Mouse (Mus musculus): ENCODE data around the gene Ebf1.

Ebf1 gene

DNA sequence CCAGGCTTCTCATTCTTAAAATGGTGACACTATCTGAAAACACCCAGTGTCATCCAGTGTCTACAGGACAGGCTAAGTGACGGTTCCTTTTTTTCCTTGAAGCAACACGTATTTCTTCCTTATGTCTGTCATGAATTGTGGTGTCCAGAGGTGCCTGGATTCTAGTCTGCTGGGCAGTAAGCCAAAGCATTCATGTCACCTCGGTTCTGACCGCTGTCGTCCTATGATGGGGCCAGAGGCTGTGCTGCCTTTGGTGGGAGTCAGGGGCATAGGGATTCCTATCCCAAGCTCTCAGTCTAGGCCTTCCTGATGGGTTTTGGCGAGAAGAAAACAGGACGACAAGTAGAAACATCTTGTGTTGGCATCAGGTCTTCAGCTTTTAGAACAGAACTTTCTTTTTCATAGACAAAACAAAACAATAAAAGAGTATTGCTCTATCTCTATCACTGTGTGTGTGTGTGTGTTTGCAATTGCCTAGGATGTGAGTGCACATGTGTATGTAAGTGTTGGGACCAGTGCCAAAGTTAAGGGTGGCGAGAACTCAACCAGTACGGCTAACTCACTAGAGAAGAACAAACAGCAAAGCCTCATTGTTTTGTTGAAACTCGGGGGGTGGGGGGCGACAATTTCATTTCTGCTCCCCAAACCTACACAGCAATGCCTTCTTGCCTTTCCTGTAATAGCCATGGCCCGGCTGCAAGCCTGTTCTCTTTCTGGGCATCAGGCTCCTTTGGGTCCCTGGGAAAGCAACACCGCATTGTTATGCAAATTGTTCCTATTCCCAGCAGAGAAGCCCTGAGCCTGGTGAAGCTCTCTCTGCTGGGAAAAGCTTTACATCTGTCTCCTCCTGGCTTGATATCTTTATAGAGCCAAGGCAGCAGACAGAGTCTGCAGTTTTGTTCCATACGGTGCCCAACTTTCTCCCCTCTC lies 224.3 kb downstream of the Ebf1 start:
- no peak for DNase-seq (ENCODE audit: low spot score)

DNA sequence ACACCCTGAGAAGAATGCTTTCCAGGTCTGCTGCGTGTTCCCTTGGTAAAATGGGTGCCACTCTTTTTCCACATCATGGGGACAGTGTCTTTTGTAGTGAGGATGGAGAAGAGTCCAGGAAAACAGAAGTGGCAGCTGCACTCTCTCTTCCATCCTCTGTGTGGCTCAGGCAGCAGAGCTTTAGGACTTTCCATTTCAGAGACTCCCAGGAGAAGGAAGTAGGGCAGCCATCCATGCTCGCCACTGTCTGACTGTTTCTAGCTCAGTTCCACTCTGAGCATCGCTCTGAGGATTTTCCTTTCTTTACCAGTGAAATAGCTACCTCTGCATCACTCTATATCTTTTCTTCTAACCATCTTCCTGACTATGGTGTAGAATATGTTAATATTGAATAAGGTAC lies 234.8 kb downstream of the Ebf1 start:
- DNase-seq (ENCODE audit: low spot score) = no peak

DNA sequence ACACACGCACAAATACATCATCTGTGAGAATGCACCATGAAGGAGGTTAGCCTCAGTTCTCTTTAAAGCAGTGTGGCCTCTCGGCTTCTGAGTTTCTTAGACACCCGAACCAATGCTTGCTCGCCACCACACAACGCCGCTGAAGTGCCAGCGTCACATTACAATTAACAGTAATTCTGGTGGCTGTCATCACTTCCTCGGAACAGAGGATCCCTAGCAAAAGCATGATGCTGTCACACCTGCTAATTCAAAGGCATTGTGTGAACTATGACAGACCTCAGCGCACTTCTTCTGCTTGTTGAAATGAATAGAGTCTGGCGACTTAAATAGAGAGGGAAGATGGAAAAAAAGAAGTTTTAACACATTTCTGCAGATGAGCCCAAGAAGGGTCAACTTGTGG lies 235.8 kb downstream of the Ebf1 start:
- DNase-seq (ENCODE audit: low spot score) = no peak

DNA sequence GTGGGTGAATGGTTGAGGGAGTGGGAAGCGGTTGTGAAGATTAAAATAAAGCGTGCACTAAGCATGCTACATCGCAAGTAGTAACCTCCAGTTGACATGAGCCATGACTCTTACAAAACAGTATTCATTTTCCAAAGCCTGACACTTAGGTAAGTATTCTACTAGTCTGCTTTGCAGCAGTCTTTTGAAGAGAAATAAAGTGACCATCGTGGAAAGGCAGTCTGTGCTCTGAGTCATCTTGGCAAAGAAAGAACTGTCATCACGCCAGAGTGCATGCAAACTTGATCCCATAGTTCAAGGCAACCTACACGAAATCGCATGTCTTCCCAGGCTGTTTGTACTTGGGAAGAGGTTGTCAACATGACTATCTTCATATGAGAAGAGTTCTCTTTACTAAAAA lies 237.4 kb downstream of the Ebf1 start:
- DNase-seq (ENCODE audit: low spot score) = no peak

DNA sequence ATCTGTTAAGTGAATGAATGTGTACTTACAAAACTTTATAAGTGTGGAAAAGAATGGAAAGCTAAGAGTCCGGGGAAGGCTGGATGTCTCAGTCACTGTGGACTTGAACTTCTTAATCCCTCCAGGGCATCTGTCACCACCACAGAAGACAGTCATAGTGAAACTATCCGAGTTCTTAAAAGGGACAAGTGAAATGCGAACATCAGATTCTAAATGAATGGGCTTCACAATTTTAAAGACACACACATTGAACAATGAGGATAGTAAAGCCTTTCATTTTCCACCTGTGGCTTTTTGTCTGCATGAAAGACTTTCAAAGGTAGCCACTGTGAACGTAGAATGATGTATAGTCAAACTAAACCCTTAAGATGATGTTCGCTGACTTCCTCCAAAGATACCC lies 244.0 kb downstream of the Ebf1 start:
- DNase-seq (ENCODE audit: low spot score) = no peak

DNA sequence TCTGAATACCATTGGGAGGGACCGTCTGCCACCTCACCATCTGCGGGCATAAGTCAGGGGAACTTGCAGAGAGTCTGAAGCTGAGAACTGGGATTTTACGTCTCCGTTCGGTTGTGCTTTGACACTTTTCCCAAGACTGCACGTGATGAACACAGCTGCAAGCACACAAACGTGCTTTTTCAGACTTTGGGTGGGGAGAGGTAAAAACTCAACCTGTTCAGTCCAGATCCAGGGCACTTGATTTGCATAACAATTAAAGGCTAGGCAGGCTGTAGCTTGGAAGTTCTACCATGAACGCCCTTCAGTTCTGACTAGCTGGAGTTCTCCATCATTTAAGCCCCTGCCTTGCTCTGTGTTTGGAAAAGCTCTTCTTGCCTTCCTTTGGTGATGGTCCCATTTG lies 246.8 kb downstream of the Ebf1 start:
- DNase-seq (ENCODE audit: low spot score) = no peak

DNA sequence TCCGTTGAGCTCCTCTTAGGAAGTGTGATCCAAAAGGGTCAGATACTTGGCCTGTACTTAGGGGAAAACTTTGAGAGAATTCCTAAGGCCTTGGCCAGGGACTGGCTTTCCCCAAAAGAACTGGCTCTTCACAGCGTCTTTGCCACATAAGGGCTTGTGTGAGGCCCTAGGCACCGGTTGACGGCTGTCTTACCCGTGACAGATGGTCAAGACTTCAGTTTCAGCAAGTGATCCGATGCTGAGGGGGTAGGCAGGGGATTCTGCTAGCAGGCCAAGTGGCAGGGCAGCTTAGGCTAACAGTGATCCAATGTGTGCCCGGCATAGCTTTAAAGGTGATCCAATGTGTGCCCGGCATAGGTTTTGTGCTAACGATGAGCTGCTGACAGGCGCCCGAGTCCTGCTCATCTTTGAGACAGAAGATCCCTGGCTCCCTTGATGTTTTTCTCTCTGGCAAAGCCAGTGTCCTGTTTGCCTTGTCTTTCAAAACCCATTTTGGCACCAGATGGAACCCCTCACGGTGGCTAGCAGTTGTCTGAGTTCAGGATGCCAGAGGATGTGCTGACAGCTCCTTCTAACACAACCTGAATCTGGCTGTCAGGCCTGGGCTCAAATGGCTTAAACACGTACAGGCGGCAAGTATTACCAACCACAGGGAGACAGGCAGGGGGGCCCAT lies 249.5 kb downstream of the Ebf1 start:
- no peak for DNase-seq (ENCODE audit: low spot score)

DNA sequence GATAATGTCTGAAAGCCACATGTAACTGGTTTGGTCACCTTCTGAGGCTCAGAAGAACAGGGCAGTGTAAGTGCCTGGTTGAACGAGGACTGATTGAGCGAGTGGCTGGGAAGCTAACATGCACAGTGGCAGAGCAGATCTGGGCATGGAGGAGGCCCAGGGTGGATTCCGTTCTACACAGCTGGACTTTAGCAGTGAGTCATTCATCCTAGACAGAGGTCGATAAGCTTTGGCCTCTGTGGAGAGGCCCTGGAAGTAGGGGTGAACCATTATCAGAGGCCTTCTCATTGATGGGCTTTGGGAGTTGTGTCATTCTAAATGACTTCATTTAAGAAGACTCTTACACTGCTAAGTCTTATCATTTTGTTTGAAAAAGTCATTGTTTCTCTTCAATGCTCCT lies 250.3 kb downstream of the Ebf1 start:
- no peak for DNase-seq (ENCODE audit: low spot score)

DNA sequence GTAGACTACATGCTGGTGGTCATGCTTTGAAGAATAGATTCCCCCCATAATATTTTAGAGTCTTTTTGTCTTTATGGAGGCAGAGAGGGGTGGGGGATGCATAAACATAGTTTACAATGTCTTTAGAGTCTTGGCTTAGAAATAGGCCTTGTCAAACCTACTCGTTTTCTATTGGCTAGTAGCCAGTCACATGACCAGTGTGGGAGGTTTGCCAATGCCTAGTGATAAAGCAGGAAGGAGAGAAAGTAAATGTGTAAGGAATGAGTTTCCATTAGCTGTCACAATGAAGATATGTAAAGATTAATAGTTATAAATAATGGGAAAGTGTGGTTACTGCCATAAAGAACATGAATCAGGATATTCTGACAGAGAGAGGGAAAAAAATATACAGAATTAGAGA lies 256.8 kb downstream of the Ebf1 start:
- no peak for DNase-seq (ENCODE audit: low spot score)

DNA sequence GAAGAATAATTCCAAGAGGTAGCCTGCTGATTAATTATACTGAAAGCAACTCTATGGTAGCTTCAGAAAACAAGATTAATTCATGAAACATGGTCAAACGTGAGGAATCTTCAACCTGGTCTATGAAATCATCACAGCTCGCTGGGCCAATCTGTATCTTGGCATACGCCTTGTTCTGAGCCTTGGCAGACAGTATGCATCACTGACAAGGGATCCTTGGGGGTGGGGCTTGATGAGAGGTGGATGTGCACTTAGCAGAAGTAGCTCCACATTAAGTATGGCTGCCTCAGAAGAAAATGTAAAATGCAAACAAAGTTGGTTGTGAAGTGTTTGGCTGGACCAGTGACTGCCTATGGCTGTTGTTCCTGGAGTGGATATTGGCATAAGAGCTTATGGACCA lies 258.1 kb downstream of the Ebf1 start:
- no peak for DNase-seq (ENCODE audit: low spot score)

DNA sequence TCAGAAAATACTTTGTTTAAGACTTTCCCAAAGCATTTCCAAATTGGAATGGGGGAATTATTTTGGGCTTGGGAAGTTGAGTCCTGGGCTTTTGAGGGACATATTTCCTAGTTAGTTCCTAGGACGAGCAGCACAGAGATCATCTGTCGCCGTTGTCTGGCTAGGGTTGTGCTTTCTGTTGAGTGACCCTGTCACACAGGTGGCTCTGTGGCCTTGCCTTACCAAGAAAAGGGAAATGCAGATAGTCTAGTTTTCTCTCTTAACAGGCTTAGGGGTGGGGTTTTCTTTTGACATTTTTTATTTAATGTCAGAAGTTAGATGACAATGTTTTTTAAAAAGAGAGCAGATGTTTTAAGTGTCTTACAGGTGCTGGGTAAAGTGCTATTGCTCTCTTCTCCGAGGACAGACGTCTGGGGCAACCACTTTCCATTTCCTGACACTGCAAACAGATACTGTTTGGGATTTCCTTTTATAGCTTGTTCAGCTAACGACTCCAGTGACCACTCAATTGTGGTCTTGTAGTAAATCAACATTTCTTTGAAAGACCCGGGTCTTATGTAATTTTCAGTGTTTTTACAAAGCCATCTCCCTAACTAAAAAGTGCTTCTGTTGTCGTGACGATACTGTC lies 264.1 kb downstream of the Ebf1 start:
- no peak for DNase-seq (ENCODE audit: low spot score)

DNA sequence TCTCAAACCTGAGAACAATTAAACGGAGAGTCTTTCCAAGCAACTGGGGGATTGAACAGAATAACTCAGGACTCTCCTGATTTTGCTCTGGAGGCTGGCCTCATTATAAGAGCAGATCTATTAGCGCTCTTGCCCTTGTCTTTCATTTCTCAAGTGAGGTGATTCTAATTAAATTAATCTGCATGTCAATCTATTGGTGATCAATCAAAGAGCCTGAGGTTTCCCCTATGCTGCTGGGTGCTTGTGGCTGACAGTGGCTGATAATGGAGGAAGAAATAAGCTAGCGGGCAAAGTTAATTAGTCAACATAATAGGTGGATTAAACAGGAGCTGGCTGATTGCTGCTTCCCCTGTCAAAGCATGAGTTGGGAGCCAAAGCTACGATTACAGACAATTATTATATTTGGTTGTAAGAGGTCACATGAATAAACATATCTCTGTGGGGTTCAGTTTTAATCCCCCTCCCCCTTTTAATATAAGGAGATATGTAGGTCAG lies 265.4 kb downstream of the Ebf1 start:
- DNase-seq (ENCODE audit: low spot score) = no peak

DNA sequence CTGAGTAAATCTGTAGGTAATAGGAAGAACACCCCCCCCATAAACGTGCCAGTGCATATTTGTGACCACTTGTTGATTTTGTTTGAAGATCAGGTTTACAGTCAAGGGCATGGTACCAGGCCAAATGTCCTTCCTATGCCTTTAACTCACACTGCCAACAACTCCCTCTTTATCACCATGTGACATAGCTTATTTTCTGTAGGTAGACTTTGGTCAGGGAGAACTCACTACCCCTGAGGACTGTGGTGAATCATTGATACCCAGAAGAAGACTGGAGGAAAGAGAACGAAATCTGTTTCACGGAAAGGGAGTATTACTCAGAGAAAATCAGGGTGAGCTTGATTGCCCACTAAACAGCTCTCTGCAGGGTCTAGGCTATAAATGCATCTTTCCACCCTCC lies 267.2 kb downstream of the Ebf1 start:
- no peak for DNase-seq (ENCODE audit: low spot score)

DNA sequence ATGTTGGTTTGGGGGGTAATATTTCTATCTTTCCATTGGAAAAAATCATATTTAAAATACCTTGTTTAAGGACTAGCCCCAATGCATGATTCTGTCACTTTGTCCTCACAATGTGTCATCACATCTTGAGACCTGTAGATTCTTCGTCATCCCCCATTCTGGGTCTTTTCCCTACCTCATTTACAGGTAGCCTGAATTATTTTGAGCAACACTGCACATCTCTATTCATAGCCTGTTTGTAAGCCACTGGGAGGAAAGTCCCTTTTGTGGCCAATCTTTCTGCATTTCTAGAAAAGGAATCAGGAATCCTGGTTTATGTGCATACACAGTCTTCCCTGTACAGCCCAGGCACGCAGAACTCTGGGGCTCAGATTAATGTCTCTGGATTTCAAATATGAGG lies 269.8 kb downstream of the Ebf1 start:
- no peak for DNase-seq (ENCODE audit: low spot score)

DNA sequence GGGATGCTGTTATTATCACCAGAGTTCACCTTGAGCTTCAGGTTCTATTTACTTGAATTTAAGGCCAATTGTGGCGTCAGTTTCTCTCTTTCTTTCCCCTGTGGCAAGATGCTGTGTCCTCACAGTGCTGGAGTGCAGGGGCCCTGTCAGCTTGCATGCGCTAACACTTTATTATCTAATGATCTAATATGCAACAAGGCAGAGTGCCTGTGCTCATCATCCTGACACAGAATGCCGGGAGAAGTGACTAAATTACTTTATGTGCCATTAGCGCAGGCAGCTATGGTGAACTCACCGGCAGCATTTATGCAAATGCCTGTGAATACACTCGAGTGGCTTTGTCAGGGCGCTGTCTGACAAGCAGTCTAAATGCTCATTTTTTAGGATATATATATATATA lies 270.6 kb downstream of the Ebf1 start:
- no peak for DNase-seq (ENCODE audit: low spot score)

DNA sequence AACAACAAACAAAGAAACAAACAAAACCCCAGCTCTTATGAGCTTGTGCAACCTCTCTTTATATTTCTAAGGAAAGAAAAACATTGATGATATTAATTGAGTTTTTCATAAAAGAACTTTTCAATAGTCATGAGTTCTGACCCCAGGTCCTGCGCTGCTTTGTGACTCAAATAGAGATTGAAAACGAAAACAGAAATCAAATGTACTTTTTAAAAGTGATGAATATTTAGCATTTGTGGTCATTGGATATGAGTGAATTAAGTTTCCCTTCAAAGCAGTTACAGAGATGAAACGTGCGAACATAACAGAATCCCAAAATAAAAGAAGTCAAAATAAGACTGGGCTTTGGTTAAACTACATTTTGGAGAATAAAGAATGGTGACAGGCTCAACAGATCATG lies 271.3 kb downstream of the Ebf1 start:
- DNase-seq (ENCODE audit: low spot score) = no peak

DNA sequence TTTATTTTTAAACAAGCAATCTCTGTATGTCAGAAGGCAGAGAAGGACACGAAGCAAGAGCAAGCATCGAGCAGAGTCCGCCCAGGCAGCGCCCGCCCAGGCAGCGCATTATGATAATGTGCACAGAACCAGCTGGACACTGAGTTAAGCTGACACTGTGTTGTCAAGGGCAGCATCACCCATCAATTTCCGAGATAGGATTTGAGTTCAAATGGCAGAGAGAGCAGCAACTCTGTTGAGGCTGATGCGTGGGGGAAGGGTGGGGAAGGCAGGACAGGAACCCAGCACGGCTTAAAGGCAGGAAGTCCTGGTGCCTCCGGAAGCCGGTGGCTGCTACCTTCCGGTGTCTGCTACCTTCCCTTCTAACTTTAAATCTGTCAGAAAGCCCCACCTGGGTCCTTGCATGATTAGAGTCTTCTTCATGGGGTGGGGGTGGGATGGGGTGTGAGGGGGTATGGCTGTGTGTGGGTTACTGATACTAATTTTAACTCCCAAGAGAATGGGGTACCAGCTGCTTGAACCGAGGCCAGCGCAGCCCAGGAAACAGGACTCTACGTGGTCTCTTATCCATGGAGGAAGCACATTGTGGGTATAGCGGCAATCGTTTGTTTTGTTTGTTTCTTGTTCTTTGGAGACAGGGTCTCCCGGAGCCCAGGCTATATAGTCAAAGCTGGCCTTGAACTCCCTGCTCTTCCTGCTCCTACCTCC lies 275.9 kb downstream of the Ebf1 start:
- DNase-seq (ENCODE audit: low spot score) = no peak

DNA sequence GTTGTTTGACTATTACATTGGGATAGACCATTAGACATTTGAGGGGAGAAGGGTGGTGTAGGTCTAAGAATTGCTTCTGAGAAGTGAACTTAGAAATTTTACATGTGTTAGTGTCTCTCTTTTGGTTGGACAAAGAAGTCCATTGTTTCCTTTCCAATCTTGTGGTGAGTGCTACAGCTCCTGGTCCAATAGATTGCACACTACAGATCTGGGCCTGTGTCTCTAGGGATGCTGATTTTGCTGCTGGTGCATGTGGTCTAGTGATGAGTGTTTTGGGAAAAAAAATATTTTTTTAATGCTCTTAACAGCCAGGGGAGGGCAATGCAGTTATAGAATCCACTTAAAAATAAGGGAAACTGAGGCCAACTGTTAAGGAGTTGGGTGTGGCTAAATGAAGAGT lies 276.9 kb downstream of the Ebf1 start:
- DNase-seq (ENCODE audit: low spot score) = no peak

DNA sequence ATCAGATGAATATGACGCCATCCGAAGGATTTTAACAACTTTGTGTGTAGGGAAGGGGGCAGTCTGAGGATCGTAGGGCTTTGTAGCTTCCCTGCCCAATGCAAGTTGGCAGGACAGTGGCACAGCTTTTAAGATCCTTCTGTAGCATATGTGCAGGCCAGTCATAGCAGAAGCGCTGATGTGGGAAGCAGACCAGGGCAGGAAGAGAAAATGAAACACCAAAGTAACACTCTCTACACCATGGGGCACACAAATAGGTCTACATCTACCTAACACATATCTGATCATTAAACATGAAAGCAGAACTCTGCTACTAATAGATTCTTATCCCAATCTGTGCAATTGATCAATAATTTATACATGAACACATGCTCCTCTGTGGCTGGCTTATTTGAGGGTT lies 277.7 kb downstream of the Ebf1 start:
- no peak for DNase-seq (ENCODE audit: low spot score)

DNA sequence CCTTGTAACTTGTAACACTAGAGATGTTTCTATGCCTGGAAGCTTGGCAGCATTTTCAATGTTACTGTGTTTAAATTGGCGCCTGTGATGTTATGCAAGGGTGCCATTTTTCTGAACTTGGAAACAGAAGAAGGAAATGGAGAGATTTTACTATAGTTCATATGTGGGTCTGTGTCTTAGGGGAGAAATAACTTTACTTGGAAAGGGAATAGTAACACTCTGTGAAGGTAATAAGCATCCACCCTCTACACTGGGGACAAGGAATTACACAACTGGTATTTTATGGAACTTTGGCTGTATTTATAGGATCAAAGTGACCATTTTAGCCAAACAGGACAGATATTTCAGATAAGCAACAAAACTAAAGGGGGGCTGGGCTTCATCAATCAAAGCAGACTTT lies 278.8 kb downstream of the Ebf1 start:
- no peak for DNase-seq (ENCODE audit: low spot score)

DNA sequence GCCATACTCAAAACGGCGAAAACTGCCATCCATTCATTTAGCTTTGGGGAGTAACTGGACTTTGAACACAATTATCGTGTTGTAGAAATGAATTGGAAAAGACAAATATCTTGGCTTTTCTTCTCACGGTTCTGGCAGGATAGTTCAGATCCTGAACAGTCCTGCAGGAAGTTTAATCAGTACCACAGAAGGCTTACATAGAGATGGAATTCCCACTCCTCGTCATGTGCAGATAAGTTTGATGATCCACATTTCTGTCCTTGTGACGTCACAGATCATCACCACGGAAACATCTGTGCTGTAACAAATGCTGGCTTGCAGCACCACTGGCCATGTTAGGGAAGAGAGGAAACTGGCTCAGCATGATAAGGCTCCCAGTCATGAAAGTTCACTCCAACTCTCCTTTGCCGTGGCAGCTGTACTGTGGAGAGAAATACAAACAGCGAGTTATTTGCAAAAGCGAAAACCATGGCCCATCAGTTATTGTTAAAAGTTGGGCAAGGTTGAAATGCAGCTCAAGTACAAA lies 280.1 kb downstream of the Ebf1 start:
- DNase-seq (ENCODE audit: low spot score) = no peak

DNA sequence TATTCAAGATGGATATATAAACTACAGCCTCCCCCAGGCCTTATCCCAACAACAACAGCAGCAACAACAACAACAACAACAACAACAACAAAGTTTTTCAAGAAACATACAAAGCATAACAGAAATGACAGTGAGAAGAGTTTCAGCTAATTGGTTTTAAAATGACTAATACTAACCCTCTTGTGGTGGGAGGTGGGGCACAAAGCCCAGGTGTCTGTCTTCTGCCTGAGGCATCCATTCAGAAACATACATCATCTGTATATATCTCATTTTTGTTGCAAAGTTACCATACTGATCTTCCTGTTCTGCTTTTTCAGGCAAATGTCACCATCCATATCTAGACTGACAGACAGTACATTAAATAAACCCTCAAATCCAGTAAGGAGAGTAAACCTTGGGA lies 282.4 kb downstream of the Ebf1 start:
- no peak for DNase-seq (ENCODE audit: low spot score)
